Mouse (Mus musculus): ENCODE measurements around the gene Cd79b. TPM values are rescaled to one million over a fixed set of nuclear protein-coding genes. Genes with fewer than 3 reads are reported as not detected.

Gene Cd79b
- polyA plus RNA-seq, 1 experiment from 2014 or later = 4.4 TPM

GRCm38 (mm10) chr11:106265570-106265969, 49.0 kb downstream of the Cd79b start:
- no peaks in the 10 kb centered on the region for H3K27me3 ChIP-seq (replicated peaks; ENCODE audit: control insufficient read depth, insufficient read depth, low read length)
- WGBS = 86% methylated on average over 4 of the region's 4 CpGs
- no peak overlapping the region for H3K9ac ChIP-seq (ENCODE audit: low read depth, low read length)
- H3K4me2 ChIP-seq (ENCODE audit: low read depth, low read length) = no peak overlapping the region
- no peak overlapping the region for H3K4me3 ChIP-seq (ENCODE audit: low read length)
- ATAC-seq = no peak
- no peak overlapping the region for H3K27ac ChIP-seq (ENCODE audit: low read length)
- H3K9me3 ChIP-seq (ENCODE audit: control insufficient read depth, low read length) = no peaks in the 10 kb centered on the region
- H3K36me3 ChIP-seq (ENCODE audit: control insufficient read depth, insufficient read depth, low read length) = peaks cover 43% of the 10 kb centered on the region
- H3K4me1 ChIP-seq (ENCODE audit: control insufficient read depth, insufficient read depth, low read length) = peaks cover 28% of the 10 kb centered on the region

- ATAC-seq = no peak
- no peaks in the 10 kb centered on the region for H3K9me3 ChIP-seq (ENCODE audit: control insufficient read depth, low read length)
- no peak overlapping the region for H3K4me2 ChIP-seq (ENCODE audit: low read depth, low read length)
- peaks cover 22% of the 10 kb centered on the region for H3K4me1 ChIP-seq (ENCODE audit: control insufficient read depth, insufficient read depth, low read length)
- no peak overlapping the region for H3K4me3 ChIP-seq (ENCODE audit: low read length)
- H3K9ac ChIP-seq (ENCODE audit: low read depth, low read length) = no peak overlapping the region
- no peaks in the 10 kb centered on the region for H3K27me3 ChIP-seq (replicated peaks; ENCODE audit: control insufficient read depth, insufficient read depth, low read length)
- 89% methylated on average over 15 of the region's 15 CpGs for WGBS
- peaks cover 43% of the 10 kb centered on the region for H3K36me3 ChIP-seq (ENCODE audit: control insufficient read depth, insufficient read depth, low read length)
- H3K27ac ChIP-seq (ENCODE audit: low read length) = no peak overlapping the region
Observed at GRCm38 (mm10) chr11:106264988-106265387, 49.6 kb downstream of the Cd79b start.

- 84% methylated on average over 9 of the region's 9 CpGs for WGBS
- Histone ChIP-seq H3K27ac (ENCODE audit: low read length) (no peak overlapping the region), H3K36me3 (ENCODE audit: control insufficient read depth, insufficient read depth, low read length) (peaks cover 43% of the 10 kb centered on the region), H3K4me2 (ENCODE audit: low read depth, low read length) (no peak overlapping the region), H3K9ac (ENCODE audit: low read depth, low read length) (no peak overlapping the region), H3K4me3 (ENCODE audit: low read length) (no peak overlapping the region), H3K9me3 (ENCODE audit: control insufficient read depth, low read length) (no peaks in the 10 kb centered on the region), H3K27me3 (replicated peaks; ENCODE audit: control insufficient read depth, insufficient read depth, low read length) (no peaks in the 10 kb centered on the region), H3K4me1 (ENCODE audit: control insufficient read depth, insufficient read depth, low read length) (peaks cover 15% of the 10 kb centered on the region)
- ATAC-seq = no peak
Observed at GRCm38 (mm10) chr11:106263963-106264362, 50.6 kb downstream of the Cd79b start.

Other genes starting within 250 kb of the Cd79b start
- gene Taco1, start 248.7 kb downstream of the Cd79b start, polyA plus RNA-seq (2015; fragmentation: Nextera tagmentation; extraction: Ambion mirVana) = 14.0 and 17.7 TPM in 2 replicates
- 5.7 and 6.1 TPM in 2 replicates for gene Map3k3, start 230.1 kb downstream of the Cd79b start, polyA plus RNA-seq (2015; fragmentation: Nextera tagmentation; extraction: Ambion mirVana)
- not detected in 2 replicates for gene Gm10840, start 153.9 kb downstream of the Cd79b start, polyA plus RNA-seq (2015; fragmentation: Nextera tagmentation; extraction: Ambion mirVana)
- gene Limd2, start 153.9 kb downstream of the Cd79b start, polyA plus RNA-seq (2015; fragmentation: Nextera tagmentation; extraction: Ambion mirVana) = 80.1 and 84.3 TPM in 2 replicates
- 13.0 and 13.5 TPM in 2 replicates for gene Strada, start 112.6 kb downstream of the Cd79b start, polyA plus RNA-seq (2015; fragmentation: Nextera tagmentation; extraction: Ambion mirVana)
- gene Ccdc47, start 98.4 kb downstream of the Cd79b start, polyA plus RNA-seq (2015; fragmentation: Nextera tagmentation; extraction: Ambion mirVana) = 94.0 and 97.3 TPM in 2 replicates
- 54.5 and 57.5 TPM in 2 replicates for gene Ddx42, start 97.8 kb downstream of the Cd79b start, polyA plus RNA-seq (2015; fragmentation: Nextera tagmentation; extraction: Ambion mirVana)
- 42.9 and 50.8 TPM in 2 replicates for gene Ftsj3, start 58.7 kb downstream of the Cd79b start, polyA plus RNA-seq (2015; fragmentation: Nextera tagmentation; extraction: Ambion mirVana)
- 234 and 263 TPM in 2 replicates for gene Psmc5, start 58.6 kb downstream of the Cd79b start, polyA plus RNA-seq (2015; fragmentation: Nextera tagmentation; extraction: Ambion mirVana)
- 48.1 and 49.7 TPM in 2 replicates for gene Smarcd2, start 41.8 kb downstream of the Cd79b start, polyA plus RNA-seq (2015; fragmentation: Nextera tagmentation; extraction: Ambion mirVana)
- 0.20 and 0.27 TPM in 2 replicates for gene Tcam1, start 38.1 kb downstream of the Cd79b start, polyA plus RNA-seq (2015; fragmentation: Nextera tagmentation; extraction: Ambion mirVana)
- gene Gh, start 12.9 kb downstream of the Cd79b start, polyA plus RNA-seq (2015; fragmentation: Nextera tagmentation; extraction: Ambion mirVana) = not detected in 2 replicates
- 0.02 TPM in 1 of 2 replicates, not detected in the other for gene Scn4a, start 38.5 kb upstream of the Cd79b start, polyA plus RNA-seq (2015; fragmentation: Nextera tagmentation; extraction: Ambion mirVana)
- gene Prr29, start 50.7 kb upstream of the Cd79b start, polyA plus RNA-seq (2015; fragmentation: Nextera tagmentation; extraction: Ambion mirVana) = 0.53 and 0.54 TPM in 2 replicates
- 38.3 and 40.5 TPM in 2 replicates for gene Icam2, start 73.3 kb upstream of the Cd79b start, polyA plus RNA-seq (2015; fragmentation: Nextera tagmentation; extraction: Ambion mirVana)
- 4.1 TPM in 2 replicates for gene Ern1, start 173.1 kb upstream of the Cd79b start, polyA plus RNA-seq (2015; fragmentation: Nextera tagmentation; extraction: Ambion mirVana)

Data from intestine, embryonic 16.5 days (tissue).